Mouse (Mus musculus) intestine, postnatal 0 days (tissue): ENCODE measurements at regions not wholly inside any gene's neighbourhood (a gene's known extent, or its start where the extent isn't known, plus 50 kb on each side); places are given as distances from the start of the nearest gene placed in this dataset.

Experiments used
- ATAC-seq: fragments of 200-750 bp; cut with Nextera tagmentation; 2 replicates; pipeline ENCODE4 v1.8.0; 2017; ENCODE audit warnings: mild to moderate bottlenecking, moderate TSS enrichment, moderate library complexity
- H3K27ac ChIP-seq: fragments of 300-500 bp; sonication (generic); 2 replicates; pipeline ENCODE4 v1.5.1; 2014; ENCODE audit warnings: mild to moderate bottlenecking, low read depth, low read length, moderate library complexity
- H3K27me3 ChIP-seq: fragments of 300-500 bp; sonication (generic); replicated peaks from 2 replicates; pipeline ENCODE4 v1.6.1; 2014; ENCODE audit warnings: low read length, mixed read lengths; ENCODE audit not compliant: control insufficient read depth, insufficient read depth
- H3K36me3 ChIP-seq: fragments of 300-500 bp; sonication (generic); 2 replicates; pipeline ENCODE4 v1.6.1; 2014; ENCODE audit warnings: mild to moderate bottlenecking, moderate library complexity; ENCODE audit not compliant: control insufficient read depth, insufficient read depth
- H3K4me1 ChIP-seq: fragments of 300-500 bp; sonication (generic); replicated peaks from 2 replicates; pipeline ENCODE4 v1.6.1; 2014; ENCODE audit warnings: antibody characterized with exemption, low read length, mixed read lengths; ENCODE audit not compliant: control insufficient read depth, insufficient read depth
- H3K4me2 ChIP-seq: fragments of 300-500 bp; sonication (generic); replicated peaks from 2 replicates; pipeline ENCODE4 v1.6.1; 2014; ENCODE audit warnings: low read depth, mild to moderate bottlenecking, moderate library complexity
- H3K4me3 ChIP-seq: fragments of 300-500 bp; sonication (generic); 2 replicates; pipeline ENCODE4 v1.5.1; 2014; ENCODE audit warnings: low read depth, low read length
- H3K9ac ChIP-seq: fragments of 300-500 bp; sonication (generic); 2 replicates; pipeline ENCODE4 v1.6.1; 2014; ENCODE audit warnings: mild to moderate bottlenecking, low read depth, low read length
- H3K9me3 ChIP-seq: fragments of 300-500 bp; sonication (generic); 2 replicates; pipeline ENCODE4 v1.6.1; 2016; ENCODE audit warnings: mixed run types; ENCODE audit not compliant: control insufficient read depth
- CTCF ChIP-seq: sonication (generic); IDR thresholded peaks from 2 replicates; pipeline ENCODE4 v1.5.1; 2016; ENCODE audit warnings: low read depth, mild to moderate bottlenecking, control low read depth, antibody characterized with exemption, moderate library complexity
- WGBS: fragments of 180-500 bp; shearing (Covaris S2); extraction: QIAGEN DNeasy Blood & Tissue Kit; methylation state at CpG from one replicate; pipeline ENCODE4 v1.1.7; 2014; 5-methylcytosine and 5-hydroxymethylcytosine counted together

GRCm38 (mm10) chr12:70652751-70653150 lies 172.6 kb upstream of the Frmd6 start:
- ATAC-seq, result no peak
- H3K27me3 ChIP-seq, result no peaks in the 10 kb centered on the region
- no peaks in the 10 kb centered on the region for H3K9me3 ChIP-seq
- no peak overlapping the region for H3K9ac ChIP-seq
- H3K4me1 ChIP-seq, result no peaks in the 10 kb centered on the region
- H3K27ac ChIP-seq, result no peak overlapping the region
- WGBS, result 81% methylated on average over 3 of the region's 3 CpGs
- H3K4me2 ChIP-seq, result no peak overlapping the region
- no peak overlapping the region for H3K4me3 ChIP-seq
- peak; percentile 25; the same call in 1 of the 2 replicates for TF ChIP-seq CTCF
- H3K36me3 ChIP-seq, result no peaks in the 10 kb centered on the region

- Histone ChIP-seq H3K4me2 (no peak overlapping the region), H3K9me3 (no peaks in the 10 kb centered on the region), H3K27me3 (no peaks in the 10 kb centered on the region), H3K9ac (no peak overlapping the region), H3K4me1 (no peaks in the 10 kb centered on the region), H3K27ac (no peak overlapping the region), H3K36me3 (no peaks in the 10 kb centered on the region), H3K4me3 (no peak overlapping the region)
- ATAC-seq, result no peak
- TF ChIP-seq CTCF, result no peak
- WGBS, result 78% methylated on average over 8 of the region's 8 CpGs
Measured at GRCm38 (mm10) chr12:70653971-70654370, 171.3 kb upstream of the Frmd6 start.

GRCm38 (mm10) chr12:70654546-70654945 lies 170.8 kb upstream of the Frmd6 start:
- Histone ChIP-seq H3K4me2 (no peak overlapping the region), H3K9ac (no peak overlapping the region), H3K4me3 (no peak overlapping the region), H3K9me3 (no peaks in the 10 kb centered on the region), H3K27ac (no peak overlapping the region), H3K27me3 (no peaks in the 10 kb centered on the region), H3K4me1 (no peaks in the 10 kb centered on the region), H3K36me3 (no peaks in the 10 kb centered on the region)
- WGBS, result 57% methylated on average over 3 of the region's 3 CpGs
- TF ChIP-seq CTCF, result no peak
- no peak for ATAC-seq

GRCm38 (mm10) chr12:70655411-70655811 lies 169.9 kb upstream of the Frmd6 start:
- WGBS, result 97% methylated on average over 2 of the region's 2 CpGs
- Histone ChIP-seq H3K9me3 (no peaks in the 10 kb centered on the region), H3K4me2 (no peak overlapping the region), H3K36me3 (no peaks in the 10 kb centered on the region), H3K9ac (no peak overlapping the region), H3K27ac (no peak overlapping the region), H3K27me3 (no peaks in the 10 kb centered on the region), H3K4me1 (no peaks in the 10 kb centered on the region), H3K4me3 (no peak overlapping the region)
- TF ChIP-seq CTCF, result no peak
- ATAC-seq, result no peak

GRCm38 (mm10) chr12:70655900-70656544 lies 169.3 kb upstream of the Frmd6 start:
- 70% methylated on average over 8 of the region's 8 CpGs for WGBS
- Histone ChIP-seq H3K36me3 (no peaks in the 10 kb centered on the region), H3K27me3 (no peaks in the 10 kb centered on the region), H3K4me2 (no peak overlapping the region), H3K9me3 (no peaks in the 10 kb centered on the region), H3K9ac (no peak overlapping the region), H3K27ac (no peak overlapping the region), H3K4me1 (no peaks in the 10 kb centered on the region), H3K4me3 (no peak overlapping the region)
- no peak for ATAC-seq
- TF ChIP-seq CTCF, result no peak

- WGBS, result 62% methylated on average over 7 of the region's 7 CpGs
- no peak for TF ChIP-seq CTCF
- Histone ChIP-seq H3K4me1 (no peaks in the 10 kb centered on the region), H3K4me2 (no peak overlapping the region), H3K27me3 (no peaks in the 10 kb centered on the region), H3K27ac (no peak overlapping the region), H3K4me3 (no peak overlapping the region), H3K9me3 (no peaks in the 10 kb centered on the region), H3K9ac (no peak overlapping the region), H3K36me3 (no peaks in the 10 kb centered on the region)
- ATAC-seq, result no peak
Measured at GRCm38 (mm10) chr12:70656805-70657492, 168.4 kb upstream of the Frmd6 start.
